Mouse (Mus musculus) heart, adult 2 months (tissue): Measurements from ENCODE around the gene Cpped1.

Experiments used
- CTCF ChIP-seq: fragments of 200-600 bp; IDR thresholded peaks from 2 replicates; pipeline ENCODE4 v1.8.1; 2022; ENCODE audit warnings: antibody characterized with exemption, mild to moderate bottlenecking, moderate library complexity
- EP300 ChIP-seq: fragments of 200-500 bp; IDR thresholded peaks from 2 replicates; pipeline ENCODE4 v1.6.1; 2011; ENCODE audit warnings: low read depth, low read length, control low read depth; ENCODE audit not compliant: insufficient read depth
- POLR2A ChIP-seq: fragments of 200-500 bp; IDR thresholded peaks from 2 replicates; pipeline ENCODE4 v1.6.1; 2011; ENCODE audit warnings: mild to moderate bottlenecking, low read depth, low read length, control low read depth; ENCODE audit not compliant: insufficient read depth

DNA sequence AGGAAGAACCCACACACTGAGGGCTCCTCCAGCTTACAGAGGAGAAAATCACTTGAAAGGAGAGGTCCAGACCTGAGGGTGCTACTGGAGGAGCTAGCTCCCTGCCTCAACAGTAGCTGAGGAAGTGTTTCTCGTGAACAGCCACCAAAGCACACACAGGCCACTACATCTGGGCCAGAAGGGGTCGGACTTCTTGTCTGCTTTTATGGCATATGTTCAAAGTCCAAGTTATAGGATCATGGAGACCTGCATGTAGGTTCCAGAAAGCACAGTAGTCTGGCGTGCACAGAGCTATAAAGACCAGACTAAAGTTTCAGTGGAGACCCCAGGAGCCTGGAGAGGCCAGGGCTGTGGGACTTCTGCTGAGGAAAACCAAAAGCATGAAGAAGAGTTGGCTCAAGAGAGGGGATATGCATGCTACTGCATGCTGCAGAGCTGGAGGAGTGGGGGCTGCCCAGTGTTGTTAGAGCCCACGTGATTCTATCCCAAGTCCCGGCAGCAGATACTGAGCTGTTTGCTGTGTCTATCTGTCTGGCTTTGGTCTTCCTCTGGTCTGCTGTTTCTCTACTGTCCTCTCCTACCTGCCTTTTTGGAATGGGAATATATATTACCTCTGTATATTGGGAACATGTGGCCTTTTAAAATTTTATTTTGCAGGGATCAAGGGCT lies 60.1 kb downstream of the Cpped1 start:
- TF ChIP-seq POLR2A (no peak), EP300 (no peak), CTCF (no peak)
